Mouse (Mus musculus) heart, adult 2 months (tissue): ENCODE results near the gene Zc3h10. TPM values are rescaled to one million over a fixed set of nuclear protein-coding genes. Genes with fewer than 3 reads are reported as not detected.
A peak's percentile ranks its signal among the peaks of the same experiment; 100 is the strongest.

Experiments used
- DNase-seq, 2 experiments: peaks; one replicate each; pipeline ENCODE4 v3.0.0; 2021
- H3K27ac ChIP-seq: fragments of 200-600 bp; 2 replicates; pipeline ENCODE4 v1.8.1; 2022
- H3K27me3 ChIP-seq: fragments of 200-500 bp; 2 replicates; pipeline ENCODE4 v1.6.1; 2012; ENCODE audit warnings: mild to moderate bottlenecking, low read length, inconsistent platforms, mixed read lengths; ENCODE audit not compliant: control insufficient read depth, insufficient read depth
- H3K36me3 ChIP-seq: fragments of 200-500 bp; 2 replicates; pipeline ENCODE4 v1.6.1; 2012; ENCODE audit warnings: low read length, inconsistent platforms; ENCODE audit not compliant: control insufficient read depth, insufficient read depth
- H3K4me1 ChIP-seq: fragments of 200-500 bp; 2 replicates; pipeline ENCODE4 v1.6.1; 2011; ENCODE audit warnings: low read length; ENCODE audit not compliant: control insufficient read depth, insufficient read depth
- H3K4me3 ChIP-seq: fragments of 200-600 bp; 2 replicates; pipeline ENCODE4 v1.8.1; 2022
- H3K79me2 ChIP-seq: fragments of 200-500 bp; replicated peaks from 2 replicates; pipeline ENCODE4 v1.6.1; 2012; ENCODE audit warnings: mild to moderate bottlenecking, inconsistent platforms, low read length, moderate library complexity, mixed read lengths; ENCODE audit not compliant: control insufficient read depth, insufficient read depth
- H3K9ac ChIP-seq: fragments of 200-500 bp; 2 replicates; pipeline ENCODE4 v1.6.1; 2012; ENCODE audit warnings: low read depth, mild to moderate bottlenecking, control low read depth, inconsistent platforms, low read length, mixed read lengths
- CTCF ChIP-seq: fragments of 200-600 bp; IDR thresholded peaks from 2 replicates; pipeline ENCODE4 v1.8.1; 2022; ENCODE audit warnings: antibody characterized with exemption, mild to moderate bottlenecking, moderate library complexity
- EP300 ChIP-seq: fragments of 200-500 bp; IDR thresholded peaks from 2 replicates; pipeline ENCODE4 v1.6.1; 2011; ENCODE audit warnings: low read depth, low read length, control low read depth; ENCODE audit not compliant: insufficient read depth
- POLR2A ChIP-seq: fragments of 200-500 bp; IDR thresholded peaks from 2 replicates; pipeline ENCODE4 v1.6.1; 2011; ENCODE audit warnings: mild to moderate bottlenecking, low read depth, low read length, control low read depth; ENCODE audit not compliant: insufficient read depth
- WGBS: fragments of 180-500 bp; shearing (Covaris S2); methylation state at CpG from one replicate; pipeline ENCODE4 v1.1.7; 2018; 5-methylcytosine and 5-hydroxymethylcytosine counted together
- intact Hi-C: fragments of 180-260 bp; cut with DNase I; formaldehyde crosslinking; loops from one replicate; pipeline ENCODE4 v1.15.1; 2025
- polyA plus RNA-seq: library from polyadenylated mRNA; depleted of rRNA; stranded (reverse); fragments of >200 nt; gene quantifications from 2 replicates; pipeline ENCODE4 v1.2.3, GENCODE M21; 2012
- total RNA-seq, 2 experiments: library from RNA; stranded (reverse); gene quantifications; 2 replicates each; pipeline ENCODE4 v1.2.3; 2021

Gene Zc3h10
- total and polyA plus RNA-seq, 3 experiments: 6.8 to 7.6 (median 7.5) TPM

DNA sequence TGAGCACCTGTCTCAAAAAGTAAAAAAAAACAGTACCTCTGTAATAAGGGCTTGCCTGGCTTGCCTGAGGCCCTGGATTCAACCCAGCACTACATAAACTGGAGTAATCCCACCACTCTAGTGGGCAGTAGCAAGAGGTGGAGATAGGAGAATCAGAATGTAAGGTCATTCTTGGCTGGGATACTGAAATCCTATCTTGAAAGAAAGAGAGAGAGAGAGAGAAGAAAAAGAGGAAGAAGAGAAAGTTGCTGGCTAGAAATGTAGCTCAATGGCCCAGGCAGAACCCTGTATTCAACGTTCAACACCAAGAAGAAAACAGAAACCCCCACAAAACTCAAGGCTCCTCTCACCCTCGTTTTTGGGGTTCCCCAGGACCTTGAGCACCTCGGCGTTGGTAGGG lies 51.7 kb downstream of the Zc3h10 start:
- intact Hi-C loops: loop anchor here (10.0 kb wide), 1 partner anchor 401 kb away; the partner anchor contains the start of gene Baz2a
- 71% methylated on average over 4 of the region's 4 CpGs for WGBS
- no peak overlapping the region; the same call in 1 of the 2 replicates for H3K27ac ChIP-seq

DNA sequence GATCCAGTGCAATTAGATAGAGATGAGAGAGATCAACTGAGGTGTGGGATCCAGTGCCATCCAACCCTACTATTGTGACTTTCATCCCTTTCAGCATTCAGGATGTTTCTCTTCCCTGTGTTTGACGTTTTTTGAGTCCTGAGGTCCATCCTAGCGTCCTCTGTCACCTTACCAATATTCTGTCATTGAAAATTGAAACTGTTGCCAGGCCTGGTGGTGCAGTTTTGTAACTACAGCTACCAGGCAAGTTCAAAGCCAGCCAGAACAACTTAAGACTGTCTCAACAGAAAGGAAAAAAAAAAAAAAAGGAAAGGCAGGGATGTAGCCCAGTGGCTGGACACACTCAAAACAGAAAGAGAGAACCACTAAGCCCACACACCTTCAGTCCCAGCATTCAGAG lies 52.3 kb downstream of the Zc3h10 start:
- no peaks in the 10 kb centered on the region for H3K27me3 ChIP-seq
- 55% methylated on average over 2 of the region's 2 CpGs for WGBS
- peaks cover 17% of the 10 kb centered on the region for H3K4me1 ChIP-seq
- peak overlapping the region; percentile 100 for H3K27ac ChIP-seq
- peaks cover 8% of the 10 kb centered on the region for H3K36me3 ChIP-seq
- no peak for DNase-seq
- TF ChIP-seq POLR2A (no peak), CTCF (peak; percentile 41)
- H3K4me3 ChIP-seq: no peak overlapping the region
- H3K9ac ChIP-seq: no peak overlapping the region; the same call in 1 of the 2 replicates
- no peaks in the 10 kb centered on the region for H3K79me2 ChIP-seq
- intact Hi-C loops: loop anchor here (10.0 kb wide), 1 partner anchor 400 kb away; the partner anchor contains the start of gene Baz2a

More for the DNA sequence above, 51.7 kb downstream of the Zc3h10 start:
- H3K4me1 ChIP-seq: peaks cover 17% of the 10 kb centered on the region
- H3K36me3 ChIP-seq: peaks cover 4% of the 10 kb centered on the region; the same call in 1 of the 2 replicates
- H3K79me2 ChIP-seq: no peaks in the 10 kb centered on the region
- no peaks in the 10 kb centered on the region for H3K27me3 ChIP-seq
- no peak overlapping the region for H3K4me3 ChIP-seq
- H3K9ac ChIP-seq: no peak overlapping the region
- TF ChIP-seq CTCF (no peak), POLR2A (no peak)
- no peak for DNase-seq

DNA sequence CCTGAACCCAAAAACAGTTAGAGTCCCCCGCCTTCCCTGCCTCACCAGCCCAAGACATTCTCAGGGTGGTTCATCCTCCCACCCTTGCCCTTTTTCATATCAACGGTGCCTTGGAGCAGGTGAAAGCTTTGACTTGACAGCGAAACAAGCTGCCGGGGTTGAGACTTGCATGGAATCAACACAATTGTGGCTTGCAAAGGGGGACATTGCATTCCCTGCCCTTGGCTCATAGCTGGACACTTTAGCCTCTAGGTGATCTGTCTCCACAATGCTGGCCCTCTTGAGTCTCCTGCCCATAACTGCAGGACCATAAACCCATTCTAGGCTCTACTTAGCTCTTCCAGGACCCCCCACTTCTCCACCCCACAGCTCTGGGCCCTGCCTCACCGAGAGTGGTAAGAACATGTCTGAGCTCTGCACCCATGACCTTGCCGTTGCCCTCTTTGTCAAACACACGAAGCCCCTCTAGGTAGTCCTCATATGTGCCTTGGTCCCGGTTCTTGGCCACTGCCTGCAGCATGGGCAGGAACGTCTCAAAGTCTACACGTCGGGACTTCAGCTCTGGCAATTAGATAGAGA lies 52.8 kb downstream of the Zc3h10 start:
- 40% methylated on average over 11 of the region's 11 CpGs for WGBS
- peak in 1 of 2 experiments; percentile 34 for DNase-seq
- intact Hi-C loops: loop anchor here (5.0 to 10.0 kb wide), 2 partner anchors 33 to 400 kb away; partner anchors contain the start of genes Baz2a and Esyt1
- Histone ChIP-seq H3K9ac (peak overlapping the region; percentile 77), H3K4me1 (peaks cover 18% of the 10 kb centered on the region), H3K79me2 (no peaks in the 10 kb centered on the region), H3K4me3 (peak overlapping the region; percentile 99), H3K36me3 (peaks cover 11% of the 10 kb centered on the region), H3K27ac (peak overlapping the region; percentile 100), H3K27me3 (no peaks in the 10 kb centered on the region)
- TF ChIP-seq CTCF (no peak), EP300 (0 out of 2 replicates have a peak, but pooled peaks have one; percentile 3)

DNA sequence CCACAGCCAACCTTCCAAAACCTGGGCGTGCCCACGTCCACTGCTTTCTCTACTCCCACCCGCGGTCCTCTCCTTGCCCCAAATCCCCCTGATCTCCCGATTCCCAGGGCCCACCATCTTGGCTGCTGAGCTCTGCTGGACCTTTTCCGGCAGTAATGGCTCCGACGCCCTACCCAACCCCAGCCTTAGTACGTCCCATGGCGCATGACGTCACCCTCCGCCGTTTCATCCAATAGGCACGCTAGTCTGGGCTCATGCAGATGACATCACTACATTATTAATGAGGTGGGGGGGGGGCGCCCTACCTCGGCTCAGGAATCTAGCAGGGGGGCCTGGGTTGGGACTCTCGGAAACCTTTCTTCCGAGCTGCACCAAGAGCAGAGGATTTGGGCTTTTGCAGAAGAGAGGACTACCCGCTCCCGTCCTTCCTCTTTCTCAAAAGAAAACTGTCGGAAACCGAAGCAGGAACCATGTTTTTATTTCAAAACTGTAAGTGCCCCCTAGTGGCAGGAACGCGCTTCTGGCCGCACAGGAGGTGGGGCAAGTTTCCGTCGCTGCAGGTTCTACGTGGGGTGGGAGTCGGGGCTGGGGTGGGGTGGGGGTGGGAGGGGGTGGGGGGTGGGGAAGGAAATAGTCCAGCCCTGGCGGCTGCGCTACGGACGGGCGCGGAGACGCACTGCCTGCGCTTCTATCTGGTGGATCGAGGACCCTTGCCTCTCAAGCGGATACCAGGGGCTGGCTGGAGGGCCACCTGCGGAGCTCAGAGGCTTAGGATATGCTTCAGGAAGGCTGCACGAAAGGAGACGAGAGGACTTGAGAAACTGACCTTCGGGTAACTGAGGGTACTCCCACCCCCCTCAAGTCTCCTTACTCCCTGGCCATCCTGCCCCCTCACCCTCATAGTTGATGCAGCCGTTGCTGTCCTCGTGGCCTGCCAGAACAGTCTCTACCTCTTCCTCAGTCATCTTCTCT lies 53.6 kb downstream of the Zc3h10 start, which contains the start of gene Myl6:
Gene Myl6 (minus strand): TSS at position 451 of the 972 bp plus-strand sequence.
- peaks cover 19% of the 10 kb centered on the region for H3K4me1 ChIP-seq
- under 1% methylated on average over 45 of the region's 45 CpGs for WGBS
- intact Hi-C loops: loop anchor here (2.0 to 10.0 kb wide), 3 partner anchors 33 to 399 kb away; partner anchors contain the start of genes Baz2a and Esyt1

DNA sequence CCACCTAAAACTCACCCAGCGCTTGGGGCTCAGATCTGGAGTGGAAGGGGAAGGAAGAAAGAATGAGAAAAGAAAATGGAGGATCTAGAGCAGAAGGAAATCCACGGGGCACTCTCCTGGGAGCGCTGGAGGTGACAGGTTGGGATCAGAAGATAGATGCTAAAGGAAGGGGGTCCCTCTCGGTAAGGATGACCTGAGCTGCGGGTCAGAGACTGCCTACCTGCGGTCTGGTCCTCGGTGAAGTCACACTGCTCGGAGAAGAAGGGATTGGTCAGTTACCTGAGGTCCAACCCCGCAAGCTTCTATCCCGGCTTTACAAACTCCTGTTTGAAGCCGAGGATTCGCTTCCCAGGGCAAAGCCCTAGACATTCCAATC lies 54.3 kb downstream of the Zc3h10 start:
- Histone ChIP-seq H3K79me2 (no peaks in the 10 kb centered on the region; the same call in 1 of the 2 replicates), H3K27me3 (no peaks in the 10 kb centered on the region), H3K36me3 (peaks cover 11% of the 10 kb centered on the region), H3K4me1 (peaks cover 19% of the 10 kb centered on the region), H3K9ac (peak overlapping the region; percentile 66), H3K4me3 (peak overlapping the region; percentile 99), H3K27ac (peak overlapping the region; percentile 100)
- intact Hi-C loops: loop anchor here (2.0 to 10.0 kb wide), 3 partner anchors 33 to 399 kb away; partner anchors contain the start of genes Baz2a and Esyt1
- no peak for DNase-seq
- no peak for TF ChIP-seq CTCF
- no peak for TF ChIP-seq POLR2A
- no peak for TF ChIP-seq EP300
- WGBS: 0% methylated on average over 12 of the region's 12 CpGs

More for the DNA sequence above, 53.6 kb downstream of the Zc3h10 start, which contains the start of gene Myl6:
- H3K9ac ChIP-seq: peak within 1 kb of the TSS; percentile 77
- peak within 1 kb of the TSS; percentile 99 for H3K4me3 ChIP-seq
- peaks cover 11% of the 10 kb centered on the region for H3K36me3 ChIP-seq
- no peaks in the 10 kb centered on the region for H3K27me3 ChIP-seq
- DNase-seq: peak; percentile 95 to 97
- no peaks in the 10 kb centered on the region for H3K79me2 ChIP-seq
- H3K27ac ChIP-seq: peak within 1 kb of the TSS; percentile 100
- peak; percentile 100 for TF ChIP-seq POLR2A
- peak; percentile 78 for TF ChIP-seq CTCF
- TF ChIP-seq EP300: peak; percentile 82; the same call in 1 of the 2 replicates
